Mouse (Mus musculus) forebrain, postnatal 0 days (tissue): ENCODE data around the gene Polr3h. TPM values are rescaled to one million over a fixed set of nuclear protein-coding genes. Genes with fewer than 3 reads are reported as not detected.

Experiments used
- ATAC-seq: fragments of 200-750 bp; cut with Nextera tagmentation; 2 replicates; pipeline ENCODE4 v1.8.0; 2017; ENCODE audit warnings: mild to moderate bottlenecking, moderate library complexity
- DNase-seq: peaks from one replicate; pipeline ENCODE4 v3.0.0-alpha.2; 2015
- H3K27ac ChIP-seq: fragments of 300-500 bp; sonication (generic); 2 replicates; pipeline ENCODE4 v1.5.1; 2014; ENCODE audit warnings: low read depth, mild to moderate bottlenecking, antibody characterized with exemption, low read length, moderate library complexity, mixed read lengths
- H3K27me3 ChIP-seq: fragments of 300-500 bp; sonication (generic); 2 replicates; pipeline ENCODE4 v1.6.1; 2014; ENCODE audit warnings: mild to moderate bottlenecking, low read length, mixed read lengths; ENCODE audit not compliant: insufficient read depth
- H3K36me3 ChIP-seq: fragments of 300-500 bp; sonication (generic); 2 replicates; pipeline ENCODE4 v1.6.1; 2014; ENCODE audit warnings: mild to moderate bottlenecking, moderate library complexity; ENCODE audit not compliant: insufficient read depth
- H3K4me1 ChIP-seq: fragments of 300-500 bp; sonication (generic); 2 replicates; pipeline ENCODE4 v1.6.1; 2014; ENCODE audit warnings: antibody characterized with exemption; ENCODE audit not compliant: insufficient read depth
- H3K4me2 ChIP-seq: fragments of 300-500 bp; sonication (generic); 2 replicates; pipeline ENCODE4 v1.6.1; 2014; ENCODE audit warnings: low read depth, mild to moderate bottlenecking, moderate library complexity
- H3K4me3 ChIP-seq: fragments of 300-500 bp; sonication (generic); 2 replicates; pipeline ENCODE4 v1.5.1; 2014; ENCODE audit warnings: low read depth, low read length, mixed read lengths
- H3K9ac ChIP-seq: fragments of 300-500 bp; sonication (generic); 2 replicates; pipeline ENCODE4 v1.6.1; 2014; ENCODE audit warnings: mild to moderate bottlenecking
- H3K9me3 ChIP-seq: fragments of 300-500 bp; sonication (generic); 2 replicates; pipeline ENCODE4 v1.6.1; 2016; ENCODE audit warnings: low read length
- CTCF ChIP-seq: sonication (generic); IDR thresholded peaks from 2 replicates; pipeline ENCODE4 v1.5.1; 2016; ENCODE audit warnings: antibody characterized with exemption, control low read depth, low read depth
- WGBS: fragments of 180-500 bp; shearing (Covaris S2); extraction: QIAGEN DNeasy Blood & Tissue Kit; methylation state at CpG from one replicate; pipeline ENCODE4 v1.1.7; 2014; 5-methylcytosine and 5-hydroxymethylcytosine counted together
- polyA plus RNA-seq: library from polyadenylated mRNA; unstranded; fragments of >200 nt; fragmentation: Nextera tagmentation; extraction: Ambion mirVana; gene quantifications from 2 replicates; pipeline ENCODE4 v1.2.1, GENCODE M21; 2015
- total RNA-seq: library from RNA; depleted of rRNA; stranded (reverse); fragments of >200 nt; gene quantifications from 2 replicates; pipeline ENCODE4 v1.2.3, GENCODE M21; 2014

Gene Polr3h
- total and polyA plus RNA-seq, 2 experiments from 2014 or later = 52.8 to 105 TPM

DNA sequence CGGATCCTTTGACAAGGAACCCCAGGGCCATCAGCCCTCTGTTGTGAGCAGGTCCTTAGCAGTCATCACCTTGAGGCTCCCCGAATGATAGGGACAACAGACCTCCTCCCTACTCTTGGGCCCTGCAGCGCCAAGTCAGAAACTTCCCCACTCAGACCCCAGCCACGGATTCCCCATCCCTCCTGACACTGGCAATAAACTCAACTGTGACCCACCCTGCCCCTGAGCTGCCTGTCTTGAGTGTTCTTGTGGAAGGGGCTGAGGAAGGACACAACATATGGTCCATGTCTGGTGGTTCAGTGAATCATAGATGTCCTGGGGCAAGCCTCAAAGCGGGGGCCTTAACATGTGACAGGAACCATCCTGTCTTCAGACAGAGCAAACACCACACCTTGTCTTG lies 24.7 kb upstream of the Polr3h start:
- 87% methylated on average over 5 of the region's 5 CpGs for WGBS

DNA sequence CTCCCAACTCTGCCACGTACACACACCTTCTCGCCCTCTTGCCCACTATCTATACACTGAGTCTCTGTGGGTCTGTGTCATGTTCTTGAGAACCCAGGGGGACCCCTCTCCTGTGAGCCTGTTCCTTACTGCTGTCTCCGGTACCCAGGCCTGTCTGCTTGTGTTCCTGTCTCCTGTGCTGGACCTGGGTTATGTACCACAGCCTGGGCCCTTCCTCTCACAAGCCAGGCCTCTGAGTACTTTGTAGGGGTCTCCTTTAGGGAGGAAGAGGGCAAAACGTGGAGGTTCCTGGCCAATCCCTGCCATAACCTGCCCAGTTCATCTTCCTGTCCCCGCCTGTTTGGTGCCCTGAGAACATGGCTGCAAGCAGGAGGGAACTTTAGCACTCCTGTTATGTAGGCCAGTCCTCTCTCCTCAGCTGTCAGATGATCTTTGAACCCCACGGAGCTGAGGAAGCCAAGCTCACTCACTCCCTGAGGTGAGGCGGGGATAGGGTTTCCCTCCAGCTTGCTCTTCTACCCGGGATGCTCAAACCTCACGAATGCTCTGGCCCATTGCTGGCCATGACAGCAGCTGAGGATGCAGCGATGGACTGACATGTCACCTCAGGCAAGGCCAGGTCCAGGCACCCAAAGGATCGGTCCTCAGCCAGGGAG lies 23.6 kb upstream of the Polr3h start:
- no peak overlapping the region for H3K9ac ChIP-seq
- no peak for DNase-seq
- no peak overlapping the region for H3K27ac ChIP-seq
- H3K36me3 ChIP-seq = peaks cover 72% of the 10 kb centered on the region
- no peak overlapping the region for H3K4me2 ChIP-seq
- 78% methylated on average over 11 of the region's 11 CpGs for WGBS
- H3K4me1 ChIP-seq = no peaks in the 10 kb centered on the region
- no peak for TF ChIP-seq CTCF
- ATAC-seq = no peak
- H3K4me3 ChIP-seq = no peak overlapping the region
- H3K27me3 ChIP-seq = no peaks in the 10 kb centered on the region
- no peaks in the 10 kb centered on the region for H3K9me3 ChIP-seq

More for the DNA sequence above, 24.7 kb upstream of the Polr3h start:
- no peaks in the 10 kb centered on the region for H3K4me1 ChIP-seq
- ATAC-seq = no peak
- H3K9me3 ChIP-seq = no peaks in the 10 kb centered on the region
- H3K9ac ChIP-seq = no peak overlapping the region
- no peaks in the 10 kb centered on the region for H3K27me3 ChIP-seq
- no peak overlapping the region for H3K4me3 ChIP-seq
- no peak overlapping the region for H3K27ac ChIP-seq
- no peak for DNase-seq
- TF ChIP-seq CTCF = no peak
- H3K36me3 ChIP-seq = peaks cover 83% of the 10 kb centered on the region
- no peak overlapping the region for H3K4me2 ChIP-seq

DNA sequence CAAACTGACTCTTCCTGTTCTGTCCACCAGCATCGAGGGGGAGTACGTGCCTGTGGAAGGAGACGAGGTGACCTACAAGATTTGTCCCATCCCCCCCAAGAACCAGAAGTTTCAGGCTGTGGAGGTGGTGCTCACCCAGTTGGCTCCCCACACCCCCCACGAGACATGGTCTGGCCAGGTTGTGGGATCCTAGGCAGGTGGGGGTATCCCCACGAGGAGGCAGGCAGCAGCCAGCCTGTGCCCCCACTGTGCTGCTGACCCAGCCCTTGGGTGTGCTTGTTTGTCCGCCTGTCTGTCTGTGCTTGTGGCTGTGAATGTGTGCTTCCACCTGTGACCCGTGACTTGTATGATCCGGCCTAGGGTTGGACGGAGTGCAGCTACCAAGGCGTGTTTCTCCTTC lies 23.0 kb upstream of the Polr3h start:
- no peak overlapping the region for H3K9ac ChIP-seq
- no peaks in the 10 kb centered on the region for H3K9me3 ChIP-seq
- no peak overlapping the region for H3K4me2 ChIP-seq
- no peak for ATAC-seq
- peaks cover 67% of the 10 kb centered on the region for H3K36me3 ChIP-seq
- no peak overlapping the region for H3K27ac ChIP-seq
- no peak for TF ChIP-seq CTCF
- no peak overlapping the region for H3K4me3 ChIP-seq
- WGBS = 85% methylated on average over 10 of the region's 10 CpGs
- DNase-seq = no peak
- H3K27me3 ChIP-seq = no peaks in the 10 kb centered on the region
- no peaks in the 10 kb centered on the region for H3K4me1 ChIP-seq

DNA sequence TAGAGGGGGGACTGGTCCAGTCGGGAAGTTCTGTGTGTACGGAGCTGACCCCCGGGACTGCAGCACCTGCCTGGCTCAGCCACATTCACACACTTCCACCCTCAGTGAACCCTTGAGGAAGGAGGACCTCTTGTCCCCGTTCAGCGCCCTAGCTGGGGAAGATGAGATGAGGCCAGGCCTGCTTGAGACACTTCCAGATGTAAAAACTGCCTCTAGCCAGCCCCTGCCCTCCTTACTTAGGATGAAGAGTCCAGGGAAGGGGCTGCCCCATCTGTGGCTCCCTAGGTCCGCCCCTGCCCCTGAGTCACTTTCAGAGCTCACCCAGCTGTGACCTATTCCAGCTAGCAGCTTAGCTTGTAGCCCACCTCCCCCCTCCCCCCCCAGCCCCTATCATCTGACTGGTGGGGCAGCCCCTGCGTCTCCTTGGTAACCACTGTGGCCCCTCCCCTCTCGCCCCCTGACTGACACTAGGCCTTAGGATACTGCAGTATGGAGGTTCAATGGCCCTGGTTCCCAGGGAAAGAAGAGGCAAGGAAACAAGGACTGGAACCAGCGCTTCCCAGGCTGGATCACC lies 17.2 kb upstream of the Polr3h start:
- Histone ChIP-seq H3K27me3 (no peaks in the 10 kb centered on the region), H3K4me1 (no peaks in the 10 kb centered on the region), H3K36me3 (peaks cover 24% of the 10 kb centered on the region), H3K27ac (no peak overlapping the region), H3K4me3 (no peak overlapping the region), H3K9ac (no peak overlapping the region), H3K9me3 (no peaks in the 10 kb centered on the region), H3K4me2 (no peak overlapping the region)
- ATAC-seq (peak; percentile 24; the same call in 1 of the 2 replicates), DNase-seq (no peak)
- TF ChIP-seq CTCF = no peak
- WGBS = 18% methylated on average over 9 of the region's 9 CpGs

DNA sequence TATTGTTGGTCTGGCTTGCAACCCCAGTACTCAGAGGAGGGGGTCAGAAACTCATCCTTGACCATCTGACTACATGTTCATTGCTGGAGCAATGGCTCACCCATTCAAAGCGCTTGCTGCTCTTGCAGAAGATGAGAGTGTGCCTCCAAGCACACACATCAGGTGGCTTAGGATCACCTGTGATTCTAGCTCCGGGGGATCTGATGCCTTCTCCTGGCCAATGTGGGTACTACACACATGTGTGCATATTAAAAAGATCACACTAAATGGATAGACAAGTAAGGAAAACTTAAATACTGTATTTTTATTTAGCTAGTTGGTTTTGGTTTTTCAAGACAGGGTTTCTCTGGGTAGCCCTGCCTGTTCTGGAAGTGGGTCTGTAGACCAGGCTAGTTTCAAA lies 15.0 kb upstream of the Polr3h start:
- Histone ChIP-seq H3K27ac (no peak overlapping the region), H3K4me2 (no peak overlapping the region), H3K36me3 (peaks cover 6% of the 10 kb centered on the region; the same call in 1 of the 2 replicates), H3K4me3 (no peak overlapping the region), H3K9me3 (no peaks in the 10 kb centered on the region), H3K4me1 (0 out of 2 replicates have a peak, but pooled peaks cover 4% of the 10 kb centered on the region), H3K27me3 (no peaks in the 10 kb centered on the region), H3K9ac (no peak overlapping the region)
- DNase-seq (no peak), ATAC-seq (no peak)
- 98% methylated on average over 2 of the region's 2 CpGs for WGBS
- peak; percentile 35 for TF ChIP-seq CTCF

DNA sequence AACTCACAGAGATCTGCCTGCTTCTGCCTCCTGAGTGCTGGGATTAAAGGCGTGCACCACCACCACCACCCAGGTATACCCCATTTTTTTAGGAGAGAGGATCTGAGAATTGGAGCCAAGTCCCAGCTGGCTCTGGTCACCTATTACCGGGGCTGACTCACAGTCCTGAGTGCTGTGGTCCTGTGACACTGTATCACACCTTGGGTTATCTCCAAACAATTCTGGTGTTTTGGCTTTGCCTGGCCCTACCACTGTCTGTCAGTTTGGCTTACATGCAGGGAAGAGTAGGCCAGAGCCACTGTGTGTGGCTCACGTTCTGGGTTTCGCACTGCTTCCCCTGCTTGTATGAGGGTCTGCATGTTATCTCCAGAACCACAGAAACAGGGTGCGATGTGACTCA lies 14.2 kb upstream of the Polr3h start:
- TF ChIP-seq CTCF = no peak
- ATAC-seq (no peak), DNase-seq (no peak)
- Histone ChIP-seq H3K27ac (no peak overlapping the region), H3K36me3 (peaks cover 6% of the 10 kb centered on the region; the same call in 1 of the 2 replicates), H3K4me3 (no peak overlapping the region), H3K4me1 (0 out of 2 replicates have a peak, but pooled peaks cover 4% of the 10 kb centered on the region), H3K9ac (no peak overlapping the region), H3K4me2 (no peak overlapping the region), H3K9me3 (no peaks in the 10 kb centered on the region), H3K27me3 (no peaks in the 10 kb centered on the region)
- 92% methylated on average over 5 of the region's 5 CpGs for WGBS

DNA sequence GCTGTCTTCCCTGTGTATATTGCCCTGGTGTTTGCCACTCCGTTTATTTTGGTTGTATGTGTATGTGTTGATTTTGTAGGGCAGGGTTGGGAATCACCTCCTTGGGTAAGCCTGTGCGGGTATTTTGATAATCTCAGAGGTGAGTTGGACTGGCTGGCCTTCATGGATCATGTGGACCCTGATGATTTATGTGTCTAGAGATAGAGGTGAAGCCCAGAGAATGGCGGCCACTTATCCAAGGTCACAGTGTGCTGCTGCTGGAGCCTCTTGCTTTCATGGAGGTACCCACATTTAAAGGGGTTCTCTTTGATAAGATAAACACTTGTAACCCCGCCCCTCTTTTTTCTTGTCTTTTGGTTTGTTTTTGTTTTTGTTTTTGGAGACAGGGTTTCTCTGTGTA lies 13.7 kb upstream of the Polr3h start:
- Histone ChIP-seq H3K4me2 (no peak overlapping the region), H3K36me3 (peaks cover 6% of the 10 kb centered on the region; the same call in 1 of the 2 replicates), H3K4me1 (0 out of 2 replicates have a peak, but pooled peaks cover 4% of the 10 kb centered on the region), H3K4me3 (no peak overlapping the region), H3K9ac (no peak overlapping the region), H3K9me3 (no peaks in the 10 kb centered on the region), H3K27me3 (no peaks in the 10 kb centered on the region), H3K27ac (no peak overlapping the region)
- DNase-seq (no peak), ATAC-seq (no peak)
- TF ChIP-seq CTCF = no peak
- 89% methylated on average over 4 of the region's 4 CpGs for WGBS
